Mouse (Mus musculus) retina, embryonic 14.5 days (tissue): Measurements from ENCODE around the gene Cstad.

Experiments
- DNase-seq: peaks from one replicate; pipeline ENCODE4 v3.0.0-alpha.2; 2015; ENCODE audit warnings: low spot score

The Cstad gene

GRCm38 (mm10) chr2:30629038-30629761 is 34.4 kb downstream of the Cstad start:
- no peak for DNase-seq

- DNase-seq: no peak
These were observed 35.0 kb downstream of the Cstad start for GRCm38 (mm10) chr2:30629860-30630259.

- no peak for DNase-seq
These were observed 41.4 kb downstream of the Cstad start for GRCm38 (mm10) chr2:30636266-30636671.

- no peak for DNase-seq
These were observed 43.2 kb downstream of the Cstad start for GRCm38 (mm10) chr2:30637991-30638390.

GRCm38 (mm10) chr2:30640021-30640481 is 45.2 kb downstream of the Cstad start:
- no peak for DNase-seq

- no peak for DNase-seq
These were observed 48.0 kb downstream of the Cstad start for GRCm38 (mm10) chr2:30642810-30643209.

GRCm38 (mm10) chr2:30643422-30643821 is 48.6 kb downstream of the Cstad start:
- DNase-seq: no peak

- DNase-seq: no peak
These were observed 52.0 kb downstream of the Cstad start for GRCm38 (mm10) chr2:30646833-30647232.

GRCm38 (mm10) chr2:30647303-30647881 is 52.6 kb downstream of the Cstad start:
- DNase-seq: peak; percentile 80

GRCm38 (mm10) chr2:30647882-30648494 is 53.1 kb downstream of the Cstad start:
- peak; percentile 45 for DNase-seq

GRCm38 (mm10) chr2:30650249-30650648 is 55.4 kb downstream of the Cstad start:
- DNase-seq: peak; percentile 56

GRCm38 (mm10) chr2:30651831-30652230 is 57.0 kb downstream of the Cstad start:
- no peak for DNase-seq

GRCm38 (mm10) chr2:30652581-30653037 is 57.8 kb downstream of the Cstad start:
- peak; percentile 78 for DNase-seq

GRCm38 (mm10) chr2:30653046-30653445 is 58.2 kb downstream of the Cstad start:
- DNase-seq: no peak

- no peak for DNase-seq
These were observed 59.3 kb downstream of the Cstad start for GRCm38 (mm10) chr2:30654158-30654557.

GRCm38 (mm10) chr2:30654582-30654981 is 59.7 kb downstream of the Cstad start:
- no peak for DNase-seq

GRCm38 (mm10) chr2:30655746-30656145 is 60.9 kb downstream of the Cstad start:
- no peak for DNase-seq

GRCm38 (mm10) chr2:30656711-30657555 is 62.1 kb downstream of the Cstad start:
- no peak for DNase-seq

GRCm38 (mm10) chr2:30657674-30658479 is 63.0 kb downstream of the Cstad start:
- DNase-seq: peak; percentile 77

- peak; percentile 99 for DNase-seq
These were observed 63.6 kb downstream of the Cstad start for GRCm38 (mm10) chr2:30658480-30658843.
